Mouse (Mus musculus): ENCODE results near the gene Sema5a.
"Not testable (repeated sequence)": the region's sequence is repeated elsewhere in the genome, so short reads cannot be mapped to it uniquely, and the experiment has no call there.

The Sema5a gene

GRCm38 (mm10) chr15:32244344-32244955, at the start of gene Sema5a:
Gene Sema5a (plus strand): TSS chr15:32244810.
- in situ Hi-C loops (cut with MseI, MboI): loop anchor here (10.0 to 25.0 kb wide), 2 partner anchors 200 to 468 kb away; no protein-coding TSS in a partner anchor

- in situ Hi-C loops (cut with MseI, MboI): no loop called here
Measured at GRCm38 (mm10) chr15:32198076-32198475, 46.5 kb upstream of the Sema5a start.

- in situ Hi-C loops (cut with MseI, MboI): no loop called here
Measured at GRCm38 (mm10) chr15:32198561-32198960, 46.0 kb upstream of the Sema5a start.

GRCm38 (mm10) chr15:32203242-32203641, 41.4 kb upstream of the Sema5a start:
- in situ Hi-C loops (cut with MseI, MboI): no loop called here

- in situ Hi-C loops (cut with MseI, MboI): no loop called here
Measured at GRCm38 (mm10) chr15:32204908-32205307, 39.7 kb upstream of the Sema5a start.

GRCm38 (mm10) chr15:32214687-32215086, 29.9 kb upstream of the Sema5a start:
- in situ Hi-C loops (cut with MseI, MboI): not testable (repeated sequence)

GRCm38 (mm10) chr15:32223028-32223427, 21.6 kb upstream of the Sema5a start:
- in situ Hi-C loops (cut with MseI, MboI): no loop called here

- in situ Hi-C loops (cut with MseI, MboI): loop anchor here (25.0 kb wide), 1 partner anchor 487 kb away; no protein-coding TSS in a partner anchor
Measured at GRCm38 (mm10) chr15:32225394-32225793, 19.2 kb upstream of the Sema5a start.

- in situ Hi-C loops (cut with MseI, MboI): loop anchor here (25.0 kb wide), 1 partner anchor 486 kb away; no protein-coding TSS in a partner anchor
Measured at GRCm38 (mm10) chr15:32226381-32226780, 18.2 kb upstream of the Sema5a start.

- in situ Hi-C loops (cut with MseI, MboI): loop anchor here (25.0 kb wide), 1 partner anchor 485 kb away; no protein-coding TSS in a partner anchor
Measured at GRCm38 (mm10) chr15:32226888-32227395, 17.7 kb upstream of the Sema5a start.

- in situ Hi-C loops (cut with MseI, MboI): loop anchor here (10.0 to 25.0 kb wide), 2 partner anchors 225 to 482 kb away; no protein-coding TSS in a partner anchor
Measured at GRCm38 (mm10) chr15:32230066-32230465, 14.5 kb upstream of the Sema5a start.

- in situ Hi-C loops (cut with MseI, MboI): loop anchor here (10.0 to 25.0 kb wide), 2 partner anchors 227 to 480 kb away; no protein-coding TSS in a partner anchor
Measured at GRCm38 (mm10) chr15:32232189-32232588, 12.4 kb upstream of the Sema5a start.

- in situ Hi-C loops (cut with MseI, MboI): loop anchor here (10.0 to 25.0 kb wide), 2 partner anchors 228 to 480 kb away; no protein-coding TSS in a partner anchor
Measured at GRCm38 (mm10) chr15:32232666-32233141, 11.9 kb upstream of the Sema5a start.

GRCm38 (mm10) chr15:32233451-32233850, 11.2 kb upstream of the Sema5a start:
- in situ Hi-C loops (cut with MseI, MboI): loop anchor here (10.0 to 25.0 kb wide), 2 partner anchors 229 to 479 kb away; no protein-coding TSS in a partner anchor

- in situ Hi-C loops (cut with MseI, MboI): loop anchor here (10.0 to 25.0 kb wide), 2 partner anchors 234 to 473 kb away; no protein-coding TSS in a partner anchor
Measured at GRCm38 (mm10) chr15:32239099-32239498, 5.5 kb upstream of the Sema5a start.

GRCm38 (mm10) chr15:32240159-32240558, 4.5 kb upstream of the Sema5a start:
- in situ Hi-C loops (cut with MseI, MboI): loop anchor here (10.0 to 25.0 kb wide), 2 partner anchors 205 to 472 kb away; no protein-coding TSS in a partner anchor

- in situ Hi-C loops (cut with MseI, MboI): loop anchor here (10.0 to 25.0 kb wide), 2 partner anchors 203 to 471 kb away; no protein-coding TSS in a partner anchor
Measured at GRCm38 (mm10) chr15:32241666-32242065, 2.9 kb upstream of the Sema5a start.

- in situ Hi-C loops (cut with MseI, MboI): loop anchor here (10.0 to 25.0 kb wide), 2 partner anchors 202 to 469 kb away; no protein-coding TSS in a partner anchor
Measured at GRCm38 (mm10) chr15:32243096-32243785, 1.4 kb upstream of the Sema5a start.

GRCm38 (mm10) chr15:32243824-32244223, 786 bp upstream of the Sema5a start:
- in situ Hi-C loops (cut with MseI, MboI): loop anchor here (10.0 to 25.0 kb wide), 2 partner anchors 201 to 468 kb away; no protein-coding TSS in a partner anchor

- in situ Hi-C loops (cut with MseI, MboI): loop anchor here (5.0 to 25.0 kb wide), 3 partner anchors 192 to 467 kb away; no protein-coding TSS in a partner anchor
Measured at GRCm38 (mm10) chr15:32244956-32245836, 586 bp downstream of the Sema5a start.

Data from mouse trophoblast stem cell (cell line).